In genomic region chr11:101063676-101064327, GRCm38 (mm10) we compare ENCODE assay signal across 8 mouse cellular contexts. TPM values are rescaled to one million over a fixed set of nuclear protein-coding genes. Genes with fewer than 3 reads are reported as not detected.
DNase-seq lines count a peak whose midpoint lies in the region; ATAC-seq and TF ChIP-seq lines count a peak whose summit lies in the region.

No protein-coding gene starts in this region.

- no peak for ATAC-seq in forebrain, embryonic 11.5 days (replicated peaks; ENCODE audit: low FRiP score)
- no peak for ATAC-seq in limb, embryonic 12.5 days (ENCODE audit: insufficient number of reproducible peaks, insufficient read depth, low FRiP score, low TSS enrichment, low read depth)
- ATAC-seq in midbrain, embryonic 13.5 days, result no peak

- no peak for DNase-seq in left cerebral cortex, adult 2 months (ENCODE audit: extremely low spot score in 1 of 2, low spot score in 2 of 2)
- DNase-seq in left cerebral cortex, adult 8-10 months (ENCODE audit: low spot score in 2 of 2), result no peak
- peak; percentile 51 for DNase-seq in brain, embryonic 14.5 days (ENCODE audit: low read depth)
- no peak for DNase-seq in forebrain, embryonic 11.5 days (ENCODE audit: low spot score)
- DNase-seq in heart, postnatal 36 days, result peak; percentile 72 to 80

- no peak overlapping the region for H3K4me2 ChIP-seq in forebrain, embryonic 11.5 days (ENCODE audit: low read depth, low read length, severe bottlenecking)
- H3K4me2 ChIP-seq in limb, embryonic 12.5 days, result no peak overlapping the region
- H3K4me2 ChIP-seq in midbrain, embryonic 13.5 days (replicated peaks), result no peak overlapping the region

- no peaks in the 10 kb centered on the region for H3K9me3 ChIP-seq in forebrain, embryonic 11.5 days (ENCODE audit: control insufficient read depth, low read length)
- H3K9me3 ChIP-seq in limb, embryonic 12.5 days, result no peaks in the 10 kb centered on the region
- no peaks in the 10 kb centered on the region for H3K9me3 ChIP-seq in midbrain, embryonic 13.5 days

- H3K27ac ChIP-seq in left cerebral cortex, adult 2 months, result peak overlapping the region; percentile 80
- 0 out of 2 replicates have a peak overlapping the region, but pooled peaks have one; percentile 6 for H3K27ac ChIP-seq in forebrain, embryonic 11.5 days (ENCODE audit: low read depth, low read length)
- peak overlapping the region; percentile 90 for H3K27ac ChIP-seq in limb, embryonic 12.5 days
- H3K27ac ChIP-seq in midbrain, embryonic 13.5 days, result peak overlapping the region; percentile 60
- H3K27ac ChIP-seq in testis, adult 2 months (ENCODE audit: control insufficient read depth, insufficient read depth, low read depth, low read length), result peak overlapping the region; percentile 76

- no peak for TF ChIP-seq POLR2A in brain, embryonic 14.5 days (IDR thresholded peaks at IDR 0.05; ENCODE audit: borderline replicate concordance, extremely low read depth, insufficient read depth, insufficient read length, poor library complexity, severe bottlenecking)
- no peak for TF ChIP-seq POLR2A in testis, adult 2 months (IDR thresholded peaks at IDR 0.05; ENCODE audit: control insufficient read depth, low read depth, low read length)

- intact Hi-C loops in left cerebral cortex, adult 2 months (cut with DNase I), result no loop called here
- intact Hi-C loops in heart, postnatal 36 days (cut with DNase I), result loop anchor here (10.0 kb wide), 1 partner anchor 349 kb away; the partner anchor contains the start of genes Hspb9 and Kat2a

- 0 out of 2 replicates have a peak, but pooled peaks cover 2% of the 10 kb centered on the region for H3K4me1 ChIP-seq in forebrain, embryonic 11.5 days (replicated peaks; ENCODE audit: control insufficient read depth, insufficient read depth, low read length)
- H3K4me1 ChIP-seq in limb, embryonic 12.5 days (replicated peaks), result peaks cover 19% of the 10 kb centered on the region
- H3K4me1 ChIP-seq in midbrain, embryonic 13.5 days (replicated peaks), result peaks cover 9% of the 10 kb centered on the region
- H3K4me1 ChIP-seq in testis, adult 2 months (ENCODE audit: control insufficient read depth, insufficient read depth, low read length), result peaks cover 17% of the 10 kb centered on the region

- 66% methylated on average over 12 of the region's 12 CpGs for WGBS in forebrain, embryonic 11.5 days
- WGBS in limb, embryonic 12.5 days, result 30% methylated on average over 12 of the region's 12 CpGs
- WGBS in midbrain, embryonic 13.5 days, result 63% methylated on average over 12 of the region's 12 CpGs

- H3K36me3 ChIP-seq in forebrain, embryonic 11.5 days (ENCODE audit: control insufficient read depth, insufficient read depth, low read length), result no peaks in the 10 kb centered on the region
- H3K36me3 ChIP-seq in limb, embryonic 12.5 days, result peaks cover 43% of the 10 kb centered on the region
- peaks cover 59% of the 10 kb centered on the region for H3K36me3 ChIP-seq in midbrain, embryonic 13.5 days
- H3K36me3 ChIP-seq in testis, adult 2 months (ENCODE audit: control insufficient read depth, insufficient read depth, low read length), result no peaks in the 10 kb centered on the region

- no peak for TF ChIP-seq CTCF in left cerebral cortex, adult 2 months (IDR thresholded peaks at IDR 0.05)
- TF ChIP-seq CTCF in brain, embryonic 14.5 days (IDR thresholded peaks at IDR 0.05; ENCODE audit: borderline replicate concordance, extremely low read depth, insufficient read depth, insufficient read length), result no peak
- TF ChIP-seq CTCF in testis, adult 2 months (IDR thresholded peaks at IDR 0.05; ENCODE audit: control insufficient read depth, insufficient read depth, insufficient replicate concordance, low read depth, low read length), result no peak

- no peak overlapping the region; the same call in 1 of the 2 replicates for H3K9ac ChIP-seq in forebrain, embryonic 11.5 days (ENCODE audit: low read length)
- H3K9ac ChIP-seq in limb, embryonic 12.5 days (replicated peaks), result no peak overlapping the region; the same call in 1 of the 2 replicates
- no peak overlapping the region for H3K9ac ChIP-seq in midbrain, embryonic 13.5 days (replicated peaks)

- peaks cover 3% of the 10 kb centered on the region; the same call in 1 of the 2 replicates for H3K27me3 ChIP-seq in forebrain, embryonic 11.5 days (ENCODE audit: control insufficient read depth, insufficient read depth, low read length)
- H3K27me3 ChIP-seq in limb, embryonic 12.5 days, result peaks cover 6% of the 10 kb centered on the region; the same call in 1 of the 2 replicates
- H3K27me3 ChIP-seq in midbrain, embryonic 13.5 days, result 0 out of 2 replicates have a peak, but pooled peaks cover 3% of the 10 kb centered on the region
- no peaks in the 10 kb centered on the region for H3K27me3 ChIP-seq in testis, adult 2 months (ENCODE audit: control insufficient read depth, insufficient read depth, low read length)

- H3K4me3 ChIP-seq in left cerebral cortex, adult 2 months, result no peak overlapping the region
- no peak overlapping the region for H3K4me3 ChIP-seq in forebrain, embryonic 11.5 days (ENCODE audit: low read depth, low read length)
- H3K4me3 ChIP-seq in limb, embryonic 12.5 days (replicated peaks), result no peak overlapping the region
- H3K4me3 ChIP-seq in midbrain, embryonic 13.5 days (replicated peaks), result no peak overlapping the region
- H3K4me3 ChIP-seq in testis, adult 2 months (ENCODE audit: control insufficient read depth, low read depth, low read length), result no peak overlapping the region

RNA-seq across cellular contexts. Expression of gene Naglu, which starts 6.0 kb away (rescaled TPM):
- total RNA-seq in left cerebral cortex, adult 2 months (2021), result 1 to 10 TPM; 8.3 TPM
- 10 to 100 TPM; 10.4 to 18.5 (median 12.8) TPM for total RNA-seq in left cerebral cortex, adult 8-10 months (2022)
- polyA plus RNA-seq in brain, embryonic 14.5 days (2012; rRNA removed), result 11.9 and 12.5 TPM in 2 replicates
- polyA plus RNA-seq in forebrain, embryonic 11.5 days (2014; fragmentation: Nextera tagmentation; extraction: Ambion mirVana), result 6.9 and 7.8 TPM in 2 replicates
- 10 to 100 TPM in 1 of 2 experiments, 1 to 10 TPM in 1; 9.1 to 10.1 TPM for total RNA-seq in heart, postnatal 36 days (2021)
- polyA plus RNA-seq in limb, embryonic 12.5 days (2016; fragmentation: Nextera tagmentation; extraction: Ambion mirVana), result 8.0 and 8.1 TPM in 2 replicates
- 9.7 and 9.9 TPM in 2 replicates for polyA plus RNA-seq in midbrain, embryonic 13.5 days (2015; fragmentation: Nextera tagmentation; extraction: Ambion mirVana)
- 46.2 and 46.3 TPM in 2 replicates for polyA plus RNA-seq in testis, adult 2 months (2012; rRNA removed)

RNA-seq across cellular contexts. Expression of gene Hsd17b1, which starts 14.4 kb away (rescaled TPM):
- 1 to 10 TPM in 1 of 2 experiments, under 1 TPM in 1; 0.87 to 1.5 TPM for total RNA-seq in left cerebral cortex, adult 2 months (2021)
- total RNA-seq in left cerebral cortex, adult 8-10 months (2022), result 1 to 10 TPM in 1 of 4 experiments, under 1 TPM in 3; 0.46 to 1.8 (median 0.60) TPM
- polyA plus RNA-seq in brain, embryonic 14.5 days (2012; rRNA removed), result 0.50 and 0.78 TPM in 2 replicates
- 0.19 TPM in 1 of 2 replicates, not detected in the other for polyA plus RNA-seq in forebrain, embryonic 11.5 days (2014; fragmentation: Nextera tagmentation; extraction: Ambion mirVana)
- under 1 TPM; 0.46 to 0.58 TPM for total RNA-seq in heart, postnatal 36 days (2021)
- polyA plus RNA-seq in limb, embryonic 12.5 days (2016; fragmentation: Nextera tagmentation; extraction: Ambion mirVana), result not detected in 2 replicates
- polyA plus RNA-seq in midbrain, embryonic 13.5 days (2015; fragmentation: Nextera tagmentation; extraction: Ambion mirVana), result 0.24 TPM in 1 of 2 replicates, not detected in the other
- polyA plus RNA-seq in testis, adult 2 months (2012; rRNA removed), result 0.66 and 0.88 TPM in 2 replicates

RNA-seq across cellular contexts. Expression of gene Coasy, which starts 18.6 kb away (rescaled TPM):
- total RNA-seq in left cerebral cortex, adult 2 months (2021), result 10 to 100 TPM; 22.5 to 24.1 TPM
- 10 to 100 TPM; 20.7 to 26.2 (median 23.7) TPM for total RNA-seq in left cerebral cortex, adult 8-10 months (2022)
- 49.1 and 77.5 TPM in 2 replicates for polyA plus RNA-seq in brain, embryonic 14.5 days (2012; rRNA removed)
- polyA plus RNA-seq in forebrain, embryonic 11.5 days (2014; fragmentation: Nextera tagmentation; extraction: Ambion mirVana), result 50.4 and 51.5 TPM in 2 replicates
- total RNA-seq in heart, postnatal 36 days (2021), result 10 to 100 TPM; 17.2 to 18.8 TPM
- polyA plus RNA-seq in limb, embryonic 12.5 days (2016; fragmentation: Nextera tagmentation; extraction: Ambion mirVana), result 43.6 and 46.5 TPM in 2 replicates
- 47.1 and 52.8 TPM in 2 replicates for polyA plus RNA-seq in midbrain, embryonic 13.5 days (2015; fragmentation: Nextera tagmentation; extraction: Ambion mirVana)
- polyA plus RNA-seq in testis, adult 2 months (2012; rRNA removed), result 21.0 and 21.7 TPM in 2 replicates

RNA-seq across cellular contexts. Expression of gene Mlx, which starts 23.3 kb away (rescaled TPM):
- total RNA-seq in left cerebral cortex, adult 2 months (2021), result 10 to 100 TPM; 41.1 to 44.7 TPM
- total RNA-seq in left cerebral cortex, adult 8-10 months (2022), result 10 to 100 TPM; 31.1 to 41.9 (median 37.1) TPM
- polyA plus RNA-seq in brain, embryonic 14.5 days (2012; rRNA removed), result 57.7 and 78.3 TPM in 2 replicates
- polyA plus RNA-seq in forebrain, embryonic 11.5 days (2014; fragmentation: Nextera tagmentation; extraction: Ambion mirVana), result 41.8 and 44.3 TPM in 2 replicates
- total RNA-seq in heart, postnatal 36 days (2021), result 10 to 100 TPM; 18.8 to 23.1 TPM
- 40.4 and 43.1 TPM in 2 replicates for polyA plus RNA-seq in limb, embryonic 12.5 days (2016; fragmentation: Nextera tagmentation; extraction: Ambion mirVana)
- polyA plus RNA-seq in midbrain, embryonic 13.5 days (2015; fragmentation: Nextera tagmentation; extraction: Ambion mirVana), result 85.9 and 90.9 TPM in 2 replicates
- 6.4 and 6.7 TPM in 2 replicates for polyA plus RNA-seq in testis, adult 2 months (2012; rRNA removed)

RNA-seq across cellular contexts. Expression of gene Psmc3ip, which starts 31.4 kb away (rescaled TPM):
- total RNA-seq in left cerebral cortex, adult 2 months (2021), result 1 to 10 TPM; 2.7 to 3.1 TPM
- total RNA-seq in left cerebral cortex, adult 8-10 months (2022), result 1 to 10 TPM; 2.2 to 4.7 (median 3.8) TPM
- polyA plus RNA-seq in brain, embryonic 14.5 days (2012; rRNA removed), result 19.4 and 24.2 TPM in 2 replicates
- polyA plus RNA-seq in forebrain, embryonic 11.5 days (2014; fragmentation: Nextera tagmentation; extraction: Ambion mirVana), result 74.1 and 79.7 TPM in 2 replicates
- 1 to 10 TPM; 1.9 to 4.1 TPM for total RNA-seq in heart, postnatal 36 days (2021)
- 54.3 and 55.7 TPM in 2 replicates for polyA plus RNA-seq in limb, embryonic 12.5 days (2016; fragmentation: Nextera tagmentation; extraction: Ambion mirVana)
- 27.9 and 30.8 TPM in 2 replicates for polyA plus RNA-seq in midbrain, embryonic 13.5 days (2015; fragmentation: Nextera tagmentation; extraction: Ambion mirVana)
- polyA plus RNA-seq in testis, adult 2 months (2012; rRNA removed), result 77.6 and 77.9 TPM in 2 replicates

Comparison
In these comparisons a context has a peak if more than half of its experiments do, and no peak if none do; other contexts are left out.
1. DNase-seq: peak in brain, embryonic 14.5 days (single experiment) and heart, postnatal 36 days (2 of 2); none in left cerebral cortex, adult 2 months (0 of 2), left cerebral cortex, adult 8-10 months (0 of 2) and forebrain, embryonic 11.5 days (single experiment).
2. H3K27ac ChIP-seq: peak in every context shown above with its lines; median percentile 90 in limb, embryonic 12.5 days; 80 in left cerebral cortex, adult 2 months; 76 in testis, adult 2 months; 60 in midbrain, embryonic 13.5 days; 6 in forebrain, embryonic 11.5 days.